Mouse (Mus musculus) MEL (cell line): Measurements from ENCODE around the gene Rasgef1b. TPM values are rescaled to one million over a fixed set of nuclear protein-coding genes. Genes with fewer than 3 reads are reported as not detected.

Experiments
- DNase-seq: peaks from one replicate; pipeline ENCODE4 v3.0.0; 2011; ENCODE audit warnings: low read depth, low spot score
- H3K27ac ChIP-seq: 2 replicates; pipeline ENCODE4 v1.5.1; 2012; ENCODE audit warnings: low read depth, mild to moderate bottlenecking, control low read depth, low read length, moderate library complexity; ENCODE audit not compliant: control insufficient read depth
- H3K27me3 ChIP-seq, 2 experiments: fragments of 150-350 bp in 1 of 2; sonication (generic) in 1 of 2; 2 replicates each; pipeline ENCODE4 v1.6.1; 2012; ENCODE audit warnings: low read length in 2 of 2, mild to moderate bottlenecking in 2 of 2, improper control_type of control experiment in 1 of 2, moderate library complexity in 1 of 2; ENCODE audit not compliant: insufficient read depth in 2 of 2, control insufficient read depth in 1 of 2
- H3K36me3 ChIP-seq, 2 experiments: 2 replicates each; pipeline ENCODE4 v1.6.1; 2012 to 2014; ENCODE audit warnings: low read length in 2 of 2, improper control_type of control experiment in 1 of 2, inconsistent platforms in 1 of 2, mild to moderate bottlenecking in 1 of 2; ENCODE audit not compliant: insufficient read depth in 2 of 2, control insufficient read depth in 1 of 2
- H3K4me1 ChIP-seq, 2 experiments: fragments of 150-350 bp in 1 of 2; sonication (generic) in 1 of 2; 2 replicates each; pipeline ENCODE4 v1.6.1; 2012; ENCODE audit warnings: low read length in 2 of 2, improper control_type of control experiment in 1 of 2, mild to moderate bottlenecking in 1 of 2; ENCODE audit not compliant: insufficient read depth in 2 of 2, control insufficient read depth in 1 of 2
- H3K4me3 ChIP-seq, 2 experiments: fragments of 150-350 bp in 1 of 2; sonication (generic) in 1 of 2; 2 replicates each; pipeline ENCODE4 v1.5.1; 2012; ENCODE audit warnings: low read depth in 2 of 2, low read length in 2 of 2, mild to moderate bottlenecking in 2 of 2, moderate library complexity in 2 of 2, control low read depth in 1 of 2, improper control_type of control experiment in 1 of 2; ENCODE audit not compliant: control insufficient read depth in 1 of 2, insufficient read depth in 1 of 2
- H3K79me2 ChIP-seq: 2 replicates; pipeline ENCODE4 v1.6.1; 2012; ENCODE audit warnings: mild to moderate bottlenecking, low read length, moderate library complexity; ENCODE audit not compliant: control insufficient read depth, poor library complexity, insufficient read depth
- H3K9ac ChIP-seq: 2 replicates; pipeline ENCODE4 v1.6.1; 2012; ENCODE audit warnings: low read depth, mild to moderate bottlenecking, control low read depth, low read length, moderate library complexity; ENCODE audit not compliant: control insufficient read depth, poor library complexity, severe bottlenecking
- H3K9me3 ChIP-seq: fragments of 150-350 bp; sonication (generic); replicated peaks from 2 replicates; pipeline ENCODE4 v1.6.1; 2012; ENCODE audit warnings: mild to moderate bottlenecking, low read length, improper control_type of control experiment, moderate library complexity; ENCODE audit not compliant: insufficient read depth
- BHLHE40 ChIP-seq: IDR thresholded peaks from 2 replicates; pipeline ENCODE4 v1.6.1; 2012; ENCODE audit warnings: low read depth, mild to moderate bottlenecking, inconsistent platforms, low read length, improper control_type of control experiment, borderline replicate concordance
- CHD2 ChIP-seq: IDR thresholded peaks from 2 replicates; pipeline ENCODE4 v1.6.1; 2011; ENCODE audit warnings: low read length, improper control_type of control experiment
- CTCF ChIP-seq, 3 experiments: IDR thresholded peaks in 2 of 3; conservative IDR thresholded peaks in 1 of 3; 2 replicates each; pipeline ENCODE4 v1.5.1; 2011 to 2012; ENCODE audit warnings: low read length in 3 of 3, low read depth in 2 of 3, mild to moderate bottlenecking in 2 of 3, improper control_type of control experiment in 1 of 3, inconsistent platforms in 1 of 3, mixed read lengths in 1 of 3, moderate library complexity in 1 of 3; ENCODE audit not compliant: control insufficient read depth in 1 of 3, insufficient read depth in 1 of 3, poor library complexity in 1 of 3, severe bottlenecking in 1 of 3
- E2F4 ChIP-seq: IDR thresholded peaks from 2 replicates; pipeline ENCODE4 v1.6.1; 2011; ENCODE audit warnings: low read depth, low read length, improper control_type of control experiment, borderline replicate concordance
- ELF1 ChIP-seq: IDR thresholded peaks from 2 replicates; pipeline ENCODE4 v1.6.1; 2014; ENCODE audit warnings: low read depth, mild to moderate bottlenecking, inconsistent platforms, low read length, improper control_type of control experiment, moderate library complexity
- ETS1 ChIP-seq: IDR thresholded peaks from 2 replicates; pipeline ENCODE4 v1.6.1; 2012; ENCODE audit warnings: low read depth, mild to moderate bottlenecking, inconsistent platforms, low read length, improper control_type of control experiment, moderate library complexity
- GABPA ChIP-seq: IDR thresholded peaks from 2 replicates; pipeline ENCODE4 v1.6.1; 2012; ENCODE audit warnings: low read depth, mild to moderate bottlenecking, inconsistent platforms, low read length, improper control_type of control experiment, moderate library complexity
- KAT2A ChIP-seq: conservative IDR thresholded peaks from 2 replicates; pipeline ENCODE4 v1.6.1; 2012; ENCODE audit warnings: low read depth, low read length, improper control_type of control experiment, inconsistent platforms
- MAX ChIP-seq: IDR thresholded peaks from 2 replicates; pipeline ENCODE4 v1.6.1; 2011; ENCODE audit warnings: low read length, improper control_type of control experiment
- MEF2A ChIP-seq: IDR thresholded peaks from 2 replicates; pipeline ENCODE4 v1.6.1; 2014; ENCODE audit warnings: low read depth, mild to moderate bottlenecking, inconsistent platforms, low read length, improper control_type of control experiment; ENCODE audit not compliant: poor library complexity, insufficient replicate concordance, severe bottlenecking; ENCODE audit errors: extremely low read depth
- MXI1 ChIP-seq: IDR thresholded peaks from 2 replicates; pipeline ENCODE4 v1.6.1; 2011; ENCODE audit warnings: mild to moderate bottlenecking, low read depth, low read length, improper control_type of control experiment
- MYB ChIP-seq: IDR thresholded peaks from 2 replicates; pipeline ENCODE4 v1.6.1; 2011; ENCODE audit warnings: mild to moderate bottlenecking, low read depth, low read length, improper control_type of control experiment
- NELFE ChIP-seq: IDR thresholded peaks from 2 replicates; pipeline ENCODE4 v1.6.1; 2011; ENCODE audit warnings: low read depth, low read length, improper control_type of control experiment
- POLR2A ChIP-seq, 2 experiments: IDR thresholded peaks; 2 replicates each; pipeline ENCODE4 v1.6.1; 2011 to 2012; ENCODE audit warnings: low read length in 2 of 2, mild to moderate bottlenecking in 2 of 2, control low read depth in 1 of 2, improper control_type of control experiment in 1 of 2, low read depth in 1 of 2, moderate library complexity in 1 of 2; ENCODE audit not compliant: control insufficient read depth in 1 of 2, insufficient read depth in 1 of 2, poor library complexity in 1 of 2
- POLR2AphosphoS2 ChIP-seq: IDR thresholded peaks from 2 replicates; pipeline ENCODE4 v1.6.1; 2011; ENCODE audit warnings: low read length, improper control_type of control experiment
- RAD21 ChIP-seq: IDR thresholded peaks from 2 replicates; pipeline ENCODE4 v1.6.1; 2011; ENCODE audit warnings: mild to moderate bottlenecking, low read depth, low read length, improper control_type of control experiment
- SIN3A ChIP-seq: IDR thresholded peaks from 2 replicates; pipeline ENCODE4 v1.6.1; 2012; ENCODE audit warnings: low read length, improper control_type of control experiment, inconsistent platforms
- TAL1 ChIP-seq: IDR thresholded peaks from 2 replicates; pipeline ENCODE4 v1.6.1; 2012; ENCODE audit warnings: mild to moderate bottlenecking, inconsistent platforms, low read length, moderate library complexity, mixed read lengths
- UBTF ChIP-seq: IDR thresholded peaks from 2 replicates; pipeline ENCODE4 v1.6.1; 2012; ENCODE audit warnings: low read depth, mild to moderate bottlenecking, inconsistent platforms, low read length, improper control_type of control experiment, moderate library complexity, borderline replicate concordance; ENCODE audit not compliant: insufficient read depth
- USF1 ChIP-seq: IDR thresholded peaks from 2 replicates; pipeline ENCODE4 v1.6.1; 2014; ENCODE audit warnings: low read depth, mild to moderate bottlenecking, inconsistent platforms, low read length, improper control_type of control experiment, moderate library complexity
- ZC3H11A ChIP-seq: IDR thresholded peaks from 2 replicates; pipeline ENCODE4 v1.6.1; 2012; ENCODE audit warnings: low read depth, mild to moderate bottlenecking, inconsistent platforms, low read length, improper control_type of control experiment
- ZMIZ1 ChIP-seq: IDR thresholded peaks from 2 replicates; pipeline ENCODE4 v1.6.1; 2012; ENCODE audit warnings: low read depth, mild to moderate bottlenecking, inconsistent platforms, low read length, improper control_type of control experiment, moderate library complexity
- ZNF384 ChIP-seq: IDR thresholded peaks from 2 replicates; pipeline ENCODE4 v1.6.1; 2012; ENCODE audit warnings: low read depth, mild to moderate bottlenecking, inconsistent platforms, low read length, improper control_type of control experiment
- polyA plus RNA-seq, 2 experiments: library from polyadenylated mRNA; stranded (reverse) in 1 of 2; unstranded in 1 of 2; fragments of >175 nt in 1 of 2; fragments of >200 nt in 1 of 2; gene quantifications; 2 replicates each; pipeline versions ENCODE4 v1.2.1 to v1.2.4; 2012; ENCODE audit warnings: low replicate concordance in 2 of 2, low read depth in 1 of 2; ENCODE audit not compliant: insufficient read length in 2 of 2, insufficient read depth in 1 of 2, missing spikeins in 1 of 2
- total RNA-seq: library from RNA; depleted of rRNA; stranded (reverse); fragments of 300-350 nt; gene quantifications from 2 replicates; pipeline ENCODE4 v1.2.3, GENCODE M21; 2012

Rasgef1b gene
- total and polyA plus RNA-seq, 3 experiments = not detected

- TF ChIP-seq GABPA (no peak), POLR2AphosphoS2 (no peak), MEF2A (no peak), MYB (no peak), CHD2 (no peak), RAD21 (no peak), ETS1 (no peak), ZC3H11A (no peak), ZNF384 (no peak), ELF1 (no peak), TAL1 (no peak), NELFE (no peak), SIN3A (no peak), KAT2A (no peak), BHLHE40 (no peak), ZMIZ1 (no peak), MAX (no peak), USF1 (no peak), UBTF (no peak)
- DNase-seq = no peak
- Histone ChIP-seq H3K27me3 (no peaks in the 10 kb centered on the region), H3K79me2 (no peaks in the 10 kb centered on the region), H3K36me3 (no peaks in the 10 kb centered on the region), H3K9me3 (no peaks in the 10 kb centered on the region), H3K4me1 (no peaks in the 10 kb centered on the region), H3K9ac (no peak overlapping the region), H3K4me3 (no peak overlapping the region), H3K27ac (no peak overlapping the region)
These were observed 440.6 kb downstream of the Rasgef1b start for GRCm38 (mm10) chr5:99288262-99288661.

DNA sequence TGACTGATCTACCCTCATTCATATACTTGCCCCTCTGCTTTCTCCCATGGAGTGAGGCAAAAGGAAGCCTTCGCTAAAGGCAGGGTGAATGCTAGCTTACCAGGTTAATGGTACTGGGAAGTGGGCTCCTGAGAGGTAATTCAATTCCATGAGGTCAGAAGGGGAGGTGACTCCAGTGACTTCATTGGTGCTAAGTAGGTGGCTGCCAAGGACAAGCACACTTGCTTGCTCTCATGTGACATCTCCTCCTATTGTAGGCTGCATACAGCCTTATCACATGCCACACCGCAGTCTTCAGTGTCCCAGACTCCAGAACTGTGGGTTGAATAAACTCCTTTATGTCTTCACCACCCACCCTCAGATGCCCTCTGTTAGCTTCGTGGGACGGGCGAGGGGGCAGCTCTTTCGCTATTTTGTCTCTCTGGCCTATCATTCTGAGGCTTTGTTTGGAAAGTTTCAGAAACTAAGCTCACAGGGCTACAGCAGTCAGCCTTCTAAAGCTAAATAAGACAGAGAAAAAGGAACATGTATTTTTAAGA, 441.1 kb downstream of the Rasgef1b start:
- no peaks in the 10 kb centered on the region for H3K9me3 ChIP-seq
- no peaks in the 10 kb centered on the region for H3K36me3 ChIP-seq
- no peak overlapping the region for H3K9ac ChIP-seq
- no peak overlapping the region for H3K4me3 ChIP-seq
- no peak for DNase-seq
- H3K27me3 ChIP-seq = no peaks in the 10 kb centered on the region
- H3K79me2 ChIP-seq = no peaks in the 10 kb centered on the region
- no peaks in the 10 kb centered on the region for H3K4me1 ChIP-seq
- no peak for TF ChIP-seq POLR2A (IDR thresholded peaks at IDR 0.05; ENCODE audit: control insufficient read depth in 1 of 2, insufficient read depth in 1 of 2, low read depth in 1 of 2, low read length in 2 of 2, poor library complexity in 1 of 2)
- no peak for TF ChIP-seq MXI1
- no peak for TF ChIP-seq E2F4
- no peak for TF ChIP-seq CTCF (IDR thresholded peaks at IDR 0.05 in 2 of 3, conservative IDR thresholded peaks at IDR 0.05 in 1 of 3; ENCODE audit: control insufficient read depth in 1 of 3, insufficient read depth in 1 of 3, low read depth in 2 of 3, low read length in 3 of 3, poor library complexity in 1 of 3, severe bottlenecking in 1 of 3)
- no peak for TF ChIP-seq GABPA
- TF ChIP-seq USF1 = no peak
- TF ChIP-seq BHLHE40 = no peak
- no peak for TF ChIP-seq POLR2AphosphoS2
- no peak for TF ChIP-seq ELF1
- TF ChIP-seq ZC3H11A = no peak
- no peak overlapping the region for H3K27ac ChIP-seq
